Mouse (Mus musculus) urinary bladder, postnatal 10 days (tissue): ENCODE results near the gene Hnrnpab.

Source experiments
- DNase-seq: peaks from one replicate; pipeline ENCODE4 v3.0.0; 2022; ENCODE audit warnings: low spot score

Gene Hnrnpab

DNA sequence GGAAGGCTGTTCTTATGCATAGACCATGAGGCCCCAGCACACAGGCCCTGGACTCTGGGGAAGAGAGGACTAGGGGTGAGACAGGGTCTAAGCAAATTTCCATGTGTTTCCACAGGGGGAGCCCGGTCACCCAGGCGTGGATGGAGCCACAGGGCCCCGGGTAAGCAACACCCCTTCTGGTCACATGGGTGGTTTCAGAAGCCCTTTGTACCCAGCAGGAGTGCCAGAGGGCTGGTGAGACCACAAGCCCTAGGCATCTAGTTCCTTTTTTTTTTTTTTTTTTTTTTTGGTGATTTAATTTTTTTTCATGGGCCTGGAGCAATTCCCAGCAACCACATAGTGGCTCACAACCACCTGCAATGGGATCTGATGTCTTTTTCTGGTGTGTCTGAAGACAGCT, 41.6 kb downstream of the Hnrnpab start:
- DNase-seq: no peak

DNA sequence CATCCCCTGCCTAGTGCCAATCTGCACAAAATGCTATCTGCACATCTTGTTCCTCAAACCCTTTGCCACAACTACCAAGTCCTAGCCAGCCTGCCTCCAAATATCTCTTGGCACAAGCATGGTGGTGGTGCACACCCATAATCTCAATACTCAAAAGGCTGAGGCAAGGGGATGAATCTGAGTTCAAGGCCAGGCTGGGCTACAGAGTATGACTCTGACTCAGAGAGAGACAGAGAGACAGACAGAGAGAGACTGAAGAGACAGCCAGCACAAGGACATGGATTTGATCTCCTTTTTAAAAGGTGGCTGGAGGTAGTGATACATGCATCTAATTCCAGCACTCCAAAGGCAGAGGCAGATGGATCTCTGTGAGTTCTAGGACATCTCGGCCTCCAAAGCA, 43.4 kb downstream of the Hnrnpab start:
- no peak for DNase-seq

DNA sequence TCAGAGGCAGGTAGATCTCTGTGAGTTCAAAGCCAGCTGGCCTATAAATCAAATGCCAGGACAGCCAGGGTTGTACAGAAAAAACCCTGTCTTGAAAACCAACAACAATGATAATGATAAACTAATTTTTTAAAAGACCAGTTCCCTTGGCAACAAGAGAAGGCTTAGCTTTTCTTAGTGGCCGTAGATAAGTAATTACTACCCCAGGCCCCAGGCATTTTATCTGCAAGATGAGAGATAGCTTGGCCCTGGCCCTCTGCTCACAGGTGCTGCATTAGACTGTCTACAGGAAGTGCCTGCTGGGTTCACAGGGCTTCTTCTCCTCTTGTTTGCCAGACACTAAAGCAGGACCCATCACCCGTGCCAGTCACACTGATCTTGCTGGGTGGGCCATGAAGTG, 51.6 kb downstream of the Hnrnpab start:
- DNase-seq: no peak

DNA sequence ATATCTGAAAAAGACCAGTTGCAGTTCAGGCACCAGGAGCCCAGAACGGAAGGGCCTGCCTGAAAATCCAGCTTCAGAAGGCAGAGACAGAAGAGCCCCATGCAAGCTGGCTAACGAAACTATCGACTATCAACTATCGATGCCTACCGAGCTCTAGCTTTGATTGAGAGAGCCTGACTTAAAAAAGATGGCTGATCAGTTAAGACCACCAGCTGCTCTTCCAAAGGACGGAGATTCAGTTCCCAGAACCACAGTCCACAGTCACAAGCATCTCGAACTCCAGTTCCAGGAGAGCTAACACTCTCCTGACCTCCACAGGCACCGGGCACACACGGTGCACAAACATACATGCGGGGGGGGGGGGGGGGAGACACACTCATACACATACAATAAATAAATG, 52.1 kb downstream of the Hnrnpab start:
- DNase-seq: no peak

DNA sequence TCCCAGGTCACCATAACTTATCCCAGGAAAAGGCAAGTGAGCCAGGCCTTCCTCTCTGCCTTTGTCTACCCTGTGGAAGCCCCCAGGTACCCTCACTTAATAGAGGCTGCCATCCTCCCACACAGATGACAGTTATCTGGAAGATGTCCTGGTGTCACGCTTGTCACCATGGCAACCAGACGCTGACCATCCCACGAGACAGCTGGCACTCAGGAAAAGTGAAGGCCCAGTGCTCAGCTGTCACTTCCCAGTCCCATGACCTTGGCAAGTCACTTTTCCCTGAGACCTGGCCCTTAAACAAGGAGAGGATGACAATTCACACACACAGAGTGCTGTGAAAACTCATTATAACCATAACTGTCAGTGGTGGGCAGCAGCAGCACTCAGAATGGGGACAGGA, 54.6 kb downstream of the Hnrnpab start:
- DNase-seq: no peak

DNA sequence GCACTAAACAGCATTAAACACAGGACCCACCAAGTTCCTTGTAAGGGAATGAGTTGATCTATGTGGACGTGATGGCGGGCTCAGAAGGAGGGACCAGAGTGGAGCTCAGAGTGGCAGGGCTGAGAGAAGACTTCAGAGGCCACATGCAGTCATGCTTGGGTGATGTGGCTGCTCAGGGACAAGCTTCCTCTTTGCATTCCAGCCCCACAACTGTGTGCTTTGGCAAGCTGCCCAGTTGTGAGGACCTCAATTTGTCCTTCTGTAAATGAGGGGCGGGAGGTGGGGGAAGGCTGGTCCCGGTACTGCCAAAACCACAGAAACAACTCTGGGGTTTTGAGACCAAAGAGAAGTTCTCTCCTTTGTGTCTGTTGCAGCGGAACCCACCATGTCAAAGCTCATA, 55.4 kb downstream of the Hnrnpab start:
- no peak for DNase-seq
